In the genomic region with DNA sequence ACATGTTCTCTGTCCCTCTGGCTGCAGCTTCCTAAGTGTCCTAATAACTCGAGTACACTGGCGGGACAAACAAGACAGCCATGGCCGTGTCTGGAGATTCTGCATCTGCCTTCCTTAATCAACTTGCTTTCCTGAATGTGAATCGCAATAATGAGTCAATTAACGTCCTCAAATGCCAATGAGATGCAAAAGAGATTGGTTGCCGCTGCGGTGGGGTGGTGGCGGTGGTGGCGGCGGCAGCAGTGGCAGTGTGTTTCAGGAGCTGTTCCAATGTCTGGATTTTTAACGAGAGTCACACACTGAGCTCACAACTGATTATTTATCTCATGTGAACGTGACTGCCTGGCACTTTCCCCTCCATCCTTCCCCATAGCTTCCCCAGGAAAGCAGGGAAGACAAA, we compare ENCODE assay signal across 18 mouse cellular contexts.
DNase-seq lines count a peak whose midpoint lies in the region; ATAC-seq and TF ChIP-seq lines count a peak whose summit lies in the region.
"Had no signal": no experiment of that assay in that cellular context is flagged by ENCODE, and none has a peak within 500 bp of the region (broad histone marks: within the 10 kb centered on the region; RNA-seq: fewer than 3 reads in every experiment).

No protein-coding gene starts in this region.

- no peak overlapping the region for H3K4me3 ChIP-seq in midbrain, embryonic 13.5 days (replicated peaks)
- no peak overlapping the region for H3K4me3 ChIP-seq in midbrain, embryonic 11.5 days (ENCODE audit: low read depth, low read length)
- no peak overlapping the region; the same call in 1 of the 2 replicates for H3K4me3 ChIP-seq in midbrain, embryonic 15.5 days
- no peak overlapping the region for H3K4me3 ChIP-seq in stomach, postnatal 0 days (ENCODE audit: low read depth, low read length)
- H3K4me3 ChIP-seq: erythroblast, embryonic 14.5 days; limb, embryonic 15.5 days; stomach, embryonic 15.5 days had no signal

- no peak for TF ChIP-seq CTCF in stomach, postnatal 0 days (IDR thresholded peaks at IDR 0.05; ENCODE audit: low read depth)

- no peaks in the 10 kb centered on the region for H3K27me3 ChIP-seq in midbrain, embryonic 13.5 days
- H3K27me3 ChIP-seq in midbrain, embryonic 11.5 days (ENCODE audit: control insufficient read depth, insufficient read depth, low read length), result no peaks in the 10 kb centered on the region
- H3K27me3 ChIP-seq in midbrain, embryonic 15.5 days (replicated peaks), result no peaks in the 10 kb centered on the region
- no peaks in the 10 kb centered on the region for H3K27me3 ChIP-seq in stomach, postnatal 0 days (ENCODE audit: control insufficient read depth, insufficient read depth, low read length)
- H3K27me3 ChIP-seq: stomach, embryonic 15.5 days had no signal

- peak; percentile 41 to 57 for DNase-seq in cerebellum, postnatal 10 days
- no peak for DNase-seq in cerebellum, adult 18-20 months
- no peak for DNase-seq in midbrain, embryonic 11.5 days (ENCODE audit: low spot score, missing footprints)
- no peak for DNase-seq in stomach, postnatal 0 days (ENCODE audit: low spot score)
- no peak for DNase-seq in lung, postnatal 25 days (ENCODE audit: low spot score)
- DNase-seq: adrenal gland, postnatal 36 days; cerebellum, postnatal 14 days; heart, adult 11 months; lung, adult 18-20 months; spleen, adult 18-20 months had no signal

- H3K9me3 ChIP-seq in midbrain, embryonic 13.5 days, result no peaks in the 10 kb centered on the region
- H3K9me3 ChIP-seq in midbrain, embryonic 11.5 days (ENCODE audit: control insufficient read depth, low read length), result no peaks in the 10 kb centered on the region
- no peaks in the 10 kb centered on the region for H3K9me3 ChIP-seq in midbrain, embryonic 15.5 days
- no peaks in the 10 kb centered on the region for H3K9me3 ChIP-seq in stomach, postnatal 0 days (ENCODE audit: control insufficient read depth, low read length)
- H3K9me3 ChIP-seq: limb, embryonic 15.5 days; stomach, embryonic 15.5 days had no signal

- H3K27ac ChIP-seq in midbrain, embryonic 13.5 days, result no peak overlapping the region
- H3K27ac ChIP-seq in midbrain, embryonic 11.5 days (ENCODE audit: low read depth, low read length), result no peak overlapping the region
- no peak overlapping the region for H3K27ac ChIP-seq in midbrain, embryonic 15.5 days
- no peak overlapping the region for H3K27ac ChIP-seq in stomach, postnatal 0 days (replicated peaks)
- H3K27ac ChIP-seq: limb, embryonic 15.5 days; stomach, embryonic 15.5 days had no signal

- 41% methylated on average over 12 of the region's 12 CpGs for WGBS in midbrain, embryonic 13.5 days
- WGBS in midbrain, embryonic 11.5 days, result 61% methylated on average over 12 of the region's 12 CpGs
- WGBS in midbrain, embryonic 15.5 days, result 40% methylated on average over 12 of the region's 12 CpGs
- 67% methylated on average over 12 of the region's 12 CpGs for WGBS in stomach, postnatal 0 days

- no peaks in the 10 kb centered on the region for H3K4me1 ChIP-seq in midbrain, embryonic 13.5 days (replicated peaks)
- no peaks in the 10 kb centered on the region for H3K4me1 ChIP-seq in midbrain, embryonic 11.5 days (ENCODE audit: control insufficient read depth, insufficient read depth, low read length)
- no peaks in the 10 kb centered on the region for H3K4me1 ChIP-seq in midbrain, embryonic 15.5 days
- no peaks in the 10 kb centered on the region for H3K4me1 ChIP-seq in stomach, postnatal 0 days (replicated peaks; ENCODE audit: control insufficient read depth, insufficient read depth)
- H3K4me1 ChIP-seq: limb, embryonic 15.5 days; stomach, embryonic 15.5 days had no signal

- no peak overlapping the region for H3K9ac ChIP-seq in midbrain, embryonic 13.5 days (replicated peaks)
- no peak overlapping the region for H3K9ac ChIP-seq in midbrain, embryonic 11.5 days (ENCODE audit: low read length)
- no peak overlapping the region for H3K9ac ChIP-seq in midbrain, embryonic 15.5 days
- H3K9ac ChIP-seq in stomach, postnatal 0 days (ENCODE audit: low read length), result no peak overlapping the region
- H3K9ac ChIP-seq: limb, embryonic 15.5 days; stomach, embryonic 15.5 days had no signal

- TF ChIP-seq EP300 in stomach, postnatal 0 days (optimal IDR thresholded peaks at IDR 0.05), result no peak

- H3K4me2 ChIP-seq in midbrain, embryonic 13.5 days (replicated peaks), result peak overlapping the region; percentile 32
- H3K4me2 ChIP-seq in midbrain, embryonic 11.5 days, result no peak overlapping the region
- H3K4me2 ChIP-seq in midbrain, embryonic 15.5 days, result peak overlapping the region; percentile 29
- no peak overlapping the region for H3K4me2 ChIP-seq in stomach, postnatal 0 days (replicated peaks; ENCODE audit: low read depth)
- H3K4me2 ChIP-seq: limb, embryonic 15.5 days; stomach, embryonic 15.5 days had no signal

- H3K36me3 ChIP-seq in midbrain, embryonic 13.5 days, result no peaks in the 10 kb centered on the region
- no peaks in the 10 kb centered on the region for H3K36me3 ChIP-seq in midbrain, embryonic 11.5 days (ENCODE audit: control insufficient read depth, insufficient read depth, low read length)
- no peaks in the 10 kb centered on the region for H3K36me3 ChIP-seq in midbrain, embryonic 15.5 days (replicated peaks)
- no peaks in the 10 kb centered on the region for H3K36me3 ChIP-seq in stomach, postnatal 0 days (ENCODE audit: control insufficient read depth, insufficient read depth, low read length)
- H3K36me3 ChIP-seq: limb, embryonic 15.5 days; stomach, embryonic 15.5 days had no signal

- no peak for ATAC-seq in midbrain, embryonic 13.5 days
- ATAC-seq in midbrain, embryonic 11.5 days (ENCODE audit: low FRiP score), result no peak
- no peak; the same call in 1 of the 2 replicates for ATAC-seq in midbrain, embryonic 15.5 days (replicated peaks)
- ATAC-seq in megakaryocyte, adult 5-6 weeks (ENCODE audit: poor library complexity, severe bottlenecking), result no peak
- no peak for ATAC-seq in stomach, postnatal 0 days (ENCODE audit: low FRiP score, low TSS enrichment)
- ATAC-seq: activated CD4-positive, CD25-positive, alpha-beta regulatory T cell, adult 4 months; inflammation-experienced regulatory T-cells, adult 6 months had no signal

Comparison
In these comparisons a context has a peak if more than half of its experiments do, and no peak if none do; other contexts are left out.
1. DNase-seq: peak in cerebellum, postnatal 10 days (2 of 2); none in cerebellum, adult 18-20 months (0 of 2), midbrain, embryonic 11.5 days (single experiment), stomach, postnatal 0 days (single experiment) and lung, postnatal 25 days (single experiment).
2. H3K4me2 ChIP-seq: peak in midbrain, embryonic 13.5 days (single experiment) and midbrain, embryonic 15.5 days (single experiment); none in midbrain, embryonic 11.5 days (single experiment) and stomach, postnatal 0 days (single experiment).